Mouse (Mus musculus): Measurements from ENCODE around the gene Cxcl13.

Cxcl13 gene

DNA sequence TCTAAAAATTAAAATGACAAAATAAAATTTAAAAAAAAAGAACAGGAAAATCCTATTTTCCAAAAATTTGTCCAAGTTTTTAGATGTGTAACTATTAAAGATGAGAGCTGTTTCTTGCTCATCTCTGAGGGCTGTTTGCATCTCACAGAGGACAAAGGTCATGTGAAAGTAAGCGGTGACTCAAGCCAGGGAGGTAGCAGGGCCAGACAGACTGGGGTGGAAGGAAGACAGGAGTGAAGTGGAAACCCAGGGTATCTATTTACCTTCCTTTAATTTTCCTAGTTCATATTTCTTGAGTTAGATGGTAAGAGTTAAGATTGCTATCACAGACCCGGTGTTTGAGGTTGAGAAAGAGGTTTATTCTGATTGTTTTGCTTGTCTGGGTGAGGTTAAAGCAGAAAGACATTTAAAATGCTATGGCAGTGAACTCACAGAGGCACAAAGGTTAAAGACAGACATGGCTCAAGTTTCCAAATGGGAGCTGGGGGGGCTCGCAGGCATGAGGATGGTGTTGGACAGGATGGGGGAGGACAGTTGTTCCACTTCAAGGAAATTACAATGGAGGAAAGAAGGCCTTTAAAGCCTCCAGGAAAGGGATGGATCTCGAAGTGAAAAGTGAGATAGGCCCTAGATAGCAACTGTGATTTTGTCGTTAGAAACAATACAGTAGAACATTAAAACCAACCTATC, 27.2 kb downstream of the Cxcl13 start:
- no peak for DNase-seq (ENCODE audit: low read depth)

DNA sequence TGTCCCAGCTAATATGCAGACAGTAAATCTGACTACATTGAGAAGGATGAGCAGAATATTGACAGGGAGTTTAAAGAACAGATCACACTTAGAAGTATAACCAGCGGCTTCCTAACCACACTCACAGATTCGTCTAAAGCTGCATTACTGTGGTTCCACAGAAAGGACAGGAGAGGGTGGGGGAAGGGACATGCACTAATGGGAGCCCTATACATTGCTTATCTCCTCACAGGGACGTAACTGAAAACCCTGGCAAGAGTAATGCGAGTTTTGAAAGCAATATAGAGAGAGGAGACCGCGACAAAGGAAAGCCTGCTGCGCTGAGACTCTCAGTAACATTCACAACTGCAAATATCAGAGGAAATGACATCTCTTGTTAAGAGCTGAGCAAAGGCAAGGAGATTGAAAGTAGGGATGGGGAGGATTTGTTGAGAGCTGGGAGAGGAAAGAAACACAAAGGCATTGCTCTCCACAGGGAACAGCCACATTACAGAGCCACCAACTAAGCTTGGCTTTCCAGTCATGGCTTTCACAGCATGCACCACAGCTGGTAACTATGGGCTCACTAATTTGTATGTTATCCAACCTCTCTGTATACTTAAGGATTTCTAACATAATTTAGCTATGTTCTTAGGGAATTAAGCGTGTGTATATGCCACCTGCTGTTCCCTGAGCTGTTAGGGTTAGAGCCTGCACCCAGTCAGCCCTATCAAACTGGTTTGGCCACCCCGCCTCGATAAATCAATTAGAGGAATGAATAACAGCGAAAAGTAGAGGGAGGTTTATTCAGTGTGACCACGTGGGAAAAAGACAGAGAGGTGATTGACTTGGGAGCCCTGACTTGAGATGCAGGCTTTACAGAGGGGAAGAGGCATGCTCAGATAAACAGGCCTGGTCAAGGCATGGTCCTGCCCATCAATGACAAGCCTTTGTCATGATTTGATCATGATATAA, 34.9 kb downstream of the Cxcl13 start:
- DNase-seq (ENCODE audit: low read depth): no peak

DNA sequence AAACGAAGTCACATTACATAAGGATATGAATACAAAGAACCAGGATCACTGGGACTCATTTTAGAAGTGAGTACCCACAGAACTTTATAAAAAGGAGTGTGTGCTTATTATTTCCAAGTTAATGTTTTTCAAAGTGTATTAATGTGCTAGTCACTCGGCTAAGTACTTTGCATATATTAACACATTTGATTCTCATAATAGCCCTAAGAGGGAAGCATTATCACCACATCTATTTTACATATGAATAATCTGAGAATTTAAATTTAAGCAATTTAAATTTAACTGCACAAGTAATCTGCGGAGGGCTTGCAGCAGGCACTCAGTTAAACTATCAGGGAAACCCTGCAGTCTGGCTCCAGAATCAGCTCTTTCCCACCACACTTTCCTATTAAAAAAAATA, 40.5 kb downstream of the Cxcl13 start:
- DNase-seq (ENCODE audit: low read depth): no peak

DNA sequence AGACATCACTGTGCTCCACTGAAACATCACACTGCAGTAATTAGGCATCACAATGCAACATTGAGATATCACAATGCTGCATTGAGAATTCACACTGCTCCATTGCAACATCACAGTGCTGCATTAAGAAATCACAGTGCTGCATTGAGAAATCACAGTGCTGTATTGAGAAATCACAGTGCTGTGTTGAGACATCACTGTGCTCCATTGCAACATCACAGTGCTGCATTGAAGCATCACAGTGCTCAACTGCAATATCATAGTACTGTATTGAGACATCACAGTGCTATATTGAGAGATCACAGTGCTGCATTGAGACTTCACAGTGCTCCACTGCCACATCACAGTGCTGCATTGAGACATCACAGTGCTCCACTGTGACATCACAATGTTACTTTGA, 46.6 kb downstream of the Cxcl13 start:
- no peak for DNase-seq (ENCODE audit: low read depth)

DNA sequence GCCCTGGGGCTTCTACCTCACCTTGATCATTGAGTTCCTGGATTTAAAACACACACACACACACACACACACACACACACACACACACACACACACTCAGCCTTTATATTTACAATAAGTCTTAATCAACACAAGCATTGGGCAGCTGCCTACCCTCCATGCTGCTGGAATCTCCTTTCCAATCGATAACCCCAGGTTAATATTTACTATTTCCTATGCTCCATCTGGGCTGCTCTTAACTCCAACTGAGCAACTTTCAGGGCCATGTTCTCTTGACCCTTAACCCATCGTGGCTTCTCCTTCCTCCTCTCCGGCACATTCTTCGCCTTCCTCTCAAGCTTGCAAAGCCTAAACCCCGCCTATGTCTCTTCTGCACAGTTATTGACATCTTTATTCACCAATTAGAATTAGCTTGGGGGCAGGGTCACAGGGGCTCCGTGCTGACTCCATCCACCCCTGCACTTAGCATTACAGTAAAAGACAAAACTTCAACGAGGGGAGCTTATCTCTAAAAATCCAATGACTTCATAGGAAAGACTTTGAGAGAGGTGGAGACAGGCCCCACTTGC, 51.6 kb downstream of the Cxcl13 start:
- no peak for DNase-seq (ENCODE audit: low read depth)

DNA sequence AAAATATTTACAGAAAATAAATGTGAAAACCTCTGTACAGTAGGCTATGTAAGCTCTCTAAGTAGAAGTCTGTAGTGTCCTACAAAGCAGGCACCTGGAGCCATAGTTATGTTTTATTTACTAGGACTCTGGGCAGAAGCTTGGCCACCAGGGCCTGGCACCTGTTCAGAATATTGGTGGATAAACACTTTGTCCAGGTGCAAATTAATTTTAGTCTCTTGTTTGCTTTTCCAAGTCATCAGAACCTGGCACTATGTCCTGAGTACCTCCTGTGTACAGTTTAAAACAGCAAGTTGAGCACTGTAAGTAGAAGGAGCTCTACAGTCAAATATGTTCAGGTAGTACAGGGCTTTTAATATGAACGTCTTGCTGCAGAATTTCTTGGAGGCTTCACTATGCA, 52.3 kb downstream of the Cxcl13 start:
- DNase-seq (ENCODE audit: low read depth): no peak

All from c-Kit-positive CD71-positive TER-119-negative erythroid progenitor cells, embryonic 14.5 days (primary cell).